Mouse (Mus musculus): ENCODE data around the gene Mfrp.

DNA sequence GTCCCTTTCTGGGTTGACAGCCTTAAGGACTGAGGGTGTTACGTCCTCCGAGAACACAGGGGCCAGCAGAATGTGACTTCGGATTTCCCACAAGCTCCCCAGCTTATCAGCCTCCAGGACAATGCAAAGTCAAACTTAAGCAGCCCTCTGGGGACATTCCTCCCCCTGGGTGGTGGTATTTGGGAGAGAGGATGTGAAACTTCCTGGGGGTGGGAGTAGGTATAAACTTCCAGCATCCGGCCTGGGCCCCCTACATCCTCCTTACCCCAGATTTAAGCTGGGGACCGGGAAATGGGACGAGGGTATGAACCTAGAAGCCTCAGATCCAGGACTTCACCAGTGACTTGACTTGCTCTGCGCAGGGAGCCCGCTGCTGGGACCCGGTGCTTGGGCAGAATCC is 28.1 kb downstream of the Mfrp start:
- TF ChIP-seq TAL1 (IDR thresholded peaks at IDR 0.05; ENCODE audit: low read length) (no peak), POLR2A (IDR thresholded peaks at IDR 0.05; ENCODE audit: control insufficient read depth in 1 of 2, insufficient read depth in 1 of 2, low read depth in 1 of 2, low read length in 2 of 2, poor library complexity in 1 of 2) (no peak), SIN3A (IDR thresholded peaks at IDR 0.05; ENCODE audit: low read length) (no peak), CTCF (IDR thresholded peaks at IDR 0.05 in 2 of 3, conservative IDR thresholded peaks at IDR 0.05 in 1 of 3; ENCODE audit: control insufficient read depth in 1 of 3, insufficient read depth in 1 of 3, low read depth in 2 of 3, low read length in 3 of 3, poor library complexity in 1 of 3, severe bottlenecking in 1 of 3) (no peak), GABPA (IDR thresholded peaks at IDR 0.05; ENCODE audit: low read depth, low read length) (no peak), HCFC1 (IDR thresholded peaks at IDR 0.05; ENCODE audit: low read depth, low read length) (no peak), CHD1 (IDR thresholded peaks at IDR 0.05; ENCODE audit: low read depth, low read length) (no peak), EP300 (IDR thresholded peaks at IDR 0.05; ENCODE audit: low read depth in 1 of 2, low read length in 2 of 2) (no peak), RAD21 (IDR thresholded peaks at IDR 0.05; ENCODE audit: low read depth, low read length) (no peak), UBTF (IDR thresholded peaks at IDR 0.05; ENCODE audit: borderline replicate concordance, insufficient read depth, low read depth, low read length) (no peak)
